Mouse (Mus musculus) frontal cortex, postnatal 36 days (tissue): ENCODE results near the gene Atp2b4.

Source experiments
- DNase-seq, 2 experiments: peaks; one replicate each; pipeline ENCODE4 v3.0.0; 2022; ENCODE audit warnings: low spot score in 2 of 2

Gene Atp2b4

DNA sequence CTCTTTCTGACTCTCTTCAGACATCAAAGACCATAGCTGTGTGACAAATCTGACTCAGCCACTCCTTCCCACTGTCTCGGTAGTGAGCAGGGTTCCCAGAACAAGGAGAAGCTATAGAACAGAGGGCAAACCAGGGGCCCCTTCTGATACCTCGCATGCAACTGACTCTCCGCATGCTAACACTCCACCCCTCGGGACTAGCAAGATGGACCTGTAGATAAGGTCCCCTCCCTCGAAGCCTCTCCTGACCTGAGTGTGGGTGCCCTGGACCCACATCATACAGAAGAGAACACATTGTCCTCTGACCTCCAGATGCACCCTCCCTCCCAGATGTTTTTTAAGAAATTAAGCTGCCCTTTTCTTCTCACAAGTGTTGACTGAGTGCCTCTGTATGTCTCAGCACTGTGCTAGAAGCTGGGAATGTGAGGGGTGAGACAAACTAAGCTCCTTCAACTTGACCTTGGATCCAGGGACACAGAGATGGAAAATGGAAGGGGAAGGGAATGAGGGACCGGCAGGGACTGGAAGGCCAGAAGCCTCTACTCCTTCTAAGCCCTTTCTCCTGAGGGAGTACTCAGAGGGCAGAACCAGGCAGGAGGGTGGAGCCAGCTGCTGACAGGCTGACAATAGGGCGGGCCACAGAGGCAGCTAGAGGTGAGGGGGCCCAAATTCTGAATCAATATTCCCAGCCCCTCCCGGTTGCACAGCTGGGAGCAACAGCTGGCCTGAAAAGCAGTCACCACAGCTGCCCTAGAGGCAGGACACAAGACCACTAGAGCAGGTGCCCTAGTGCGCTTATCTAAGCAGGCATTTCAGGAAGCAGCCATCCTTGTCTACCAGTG, 2.6 kb downstream of the Atp2b4 start:
- DNase-seq = no peak

DNA sequence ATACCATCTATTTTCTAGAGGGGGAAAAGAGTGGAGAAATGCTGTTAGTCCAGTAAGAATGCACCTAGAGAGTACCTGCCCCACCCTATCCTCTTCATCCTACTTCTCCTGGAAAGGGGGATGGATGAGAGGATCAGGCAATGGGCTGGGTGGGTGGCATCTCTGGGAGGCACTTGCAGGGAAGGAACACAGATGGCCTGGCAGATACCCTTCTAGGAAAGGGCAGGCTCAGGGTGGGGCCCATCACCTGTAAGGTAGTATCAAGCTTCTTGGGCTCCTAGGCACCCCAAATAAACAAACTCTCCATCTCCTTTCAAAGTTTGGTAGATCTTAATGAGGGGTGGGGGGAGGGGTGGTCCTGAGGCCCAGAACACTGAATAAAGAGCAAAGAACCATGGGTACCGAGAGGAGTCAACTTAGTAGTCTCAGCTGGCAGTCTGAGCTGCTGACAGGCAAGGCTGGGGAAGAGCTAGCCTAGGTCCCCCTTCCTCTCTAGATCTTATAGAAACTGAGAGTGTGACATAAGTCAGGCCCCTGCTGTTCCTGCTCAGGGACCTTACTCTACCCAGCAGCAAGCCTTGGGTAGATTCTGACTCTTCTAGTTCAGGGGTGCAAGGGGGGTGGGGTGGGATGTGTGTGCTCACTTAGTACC, 3.4 kb downstream of the Atp2b4 start:
- no peak for DNase-seq

DNA sequence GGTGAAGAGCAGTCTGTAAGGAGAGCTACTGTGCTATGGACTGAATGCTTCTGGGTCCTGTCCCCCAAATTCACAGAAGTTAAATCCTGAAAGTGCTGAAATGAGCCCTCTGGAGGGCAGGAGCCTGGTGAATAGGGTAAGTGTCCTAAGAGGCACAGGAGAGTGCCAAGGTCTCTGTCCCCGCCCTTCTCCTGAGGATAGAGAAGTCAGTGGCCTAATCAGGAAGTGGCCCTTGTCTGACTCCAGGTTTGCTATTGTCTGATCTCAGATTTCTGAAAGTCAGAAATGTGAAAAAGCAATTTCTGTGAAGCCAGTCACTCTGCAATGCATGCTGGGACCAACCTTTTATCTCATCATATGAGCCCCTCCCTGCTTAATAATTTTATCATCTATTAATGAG, 7.2 kb downstream of the Atp2b4 start:
- no peak for DNase-seq

DNA sequence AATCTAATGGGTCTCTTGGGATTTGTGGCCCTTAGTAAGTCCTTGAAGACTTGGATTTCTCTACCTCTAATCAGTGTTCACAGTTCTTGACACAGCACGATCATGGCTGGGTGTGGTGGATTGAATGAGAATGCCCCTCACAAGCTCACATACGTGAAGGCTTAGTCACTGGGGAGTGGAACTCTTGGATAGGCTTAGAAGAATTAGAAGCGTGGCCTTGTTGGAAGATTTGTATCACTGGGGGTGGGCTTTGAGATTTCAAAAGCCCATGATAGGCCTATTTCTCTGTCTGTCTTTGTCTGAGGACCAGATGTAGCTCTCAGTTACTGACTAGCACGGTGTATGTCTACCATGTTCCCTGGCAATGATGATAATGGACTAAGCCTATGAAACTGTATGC, 10.8 kb downstream of the Atp2b4 start:
- DNase-seq = no peak

GRCm38 (mm10) chr1:133788864-133789263, 12.0 kb downstream of the Atp2b4 start:
- DNase-seq = peak in 1 of 2 experiments; percentile 30

DNA sequence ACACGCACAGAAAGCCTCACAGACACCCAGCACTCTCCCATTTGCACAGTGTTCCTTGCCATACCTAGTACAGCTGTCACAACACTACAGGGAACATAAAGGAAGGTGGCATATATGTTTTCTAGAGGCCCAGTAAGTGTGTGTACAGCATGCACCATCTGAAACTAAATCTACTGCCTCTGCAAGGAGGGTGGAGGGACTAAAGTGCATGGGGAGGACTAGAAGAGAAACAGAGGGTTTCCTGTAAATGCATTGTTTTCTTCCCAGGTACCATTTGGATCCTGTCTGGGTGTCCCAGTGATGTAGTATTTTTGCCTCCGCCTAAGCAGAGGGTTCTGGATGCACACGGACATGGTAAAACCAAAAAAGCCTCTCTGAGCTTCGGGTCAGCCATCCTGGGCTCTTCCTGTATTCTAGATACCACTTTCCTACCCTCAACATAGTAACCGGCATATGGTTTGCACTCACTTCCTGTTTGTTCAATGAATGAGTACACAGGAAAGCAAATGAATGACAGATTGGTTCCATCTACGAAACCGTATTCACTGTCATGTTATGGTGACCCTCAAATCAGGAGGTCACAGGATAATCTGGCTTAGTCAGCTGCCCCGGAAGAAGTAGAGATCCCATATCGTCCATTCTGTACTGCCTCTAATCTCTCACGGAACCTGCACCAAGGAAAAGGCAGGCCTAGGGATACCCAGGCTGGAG, 13.2 kb downstream of the Atp2b4 start:
- no peak for DNase-seq

DNA sequence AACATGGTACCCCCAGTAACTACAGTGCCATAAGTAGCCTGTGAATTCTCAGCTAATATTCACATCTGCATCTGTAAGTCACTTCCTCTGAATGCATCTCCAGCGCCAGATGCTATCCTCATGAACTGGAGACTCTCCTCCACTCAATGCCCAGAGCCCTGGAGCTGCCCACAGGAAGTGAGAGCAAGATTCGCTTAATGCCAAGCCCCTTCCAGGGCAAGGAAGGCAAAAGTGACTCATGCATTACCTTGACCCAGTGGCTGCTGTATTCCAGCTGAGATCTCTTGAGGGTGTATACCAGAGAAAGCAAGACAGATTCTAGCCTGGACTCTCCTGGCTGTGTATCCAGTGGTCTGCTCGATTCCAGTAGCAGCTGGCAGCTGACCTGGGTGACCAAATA, 16.2 kb downstream of the Atp2b4 start:
- no peak for DNase-seq

- no peak for DNase-seq
These were observed 19.3 kb downstream of the Atp2b4 start for GRCm38 (mm10) chr1:133781531-133781930.

DNA sequence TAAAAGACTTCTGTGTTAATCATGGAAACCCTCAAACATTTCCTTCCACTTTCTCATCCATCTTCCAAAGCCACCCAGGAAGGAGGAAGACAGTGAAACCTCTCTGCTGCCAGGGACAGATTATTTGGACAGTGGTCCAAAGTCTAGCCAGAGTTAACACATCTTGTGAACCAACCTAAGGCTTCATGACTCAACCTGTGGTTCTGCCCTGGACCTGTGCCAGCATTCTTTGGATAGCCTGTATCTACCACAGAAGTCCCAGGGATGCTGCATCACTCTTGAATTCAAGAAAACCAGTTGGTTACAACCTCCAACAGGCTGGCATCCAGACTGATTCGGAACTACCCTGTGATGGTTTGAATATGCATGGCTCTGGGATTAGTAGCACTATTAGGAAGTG, 21.8 kb downstream of the Atp2b4 start:
- DNase-seq = no peak

- no peak for DNase-seq
These were observed 23.1 kb downstream of the Atp2b4 start for GRCm38 (mm10) chr1:133777651-133778231.

- no peak for DNase-seq
These were observed 28.3 kb downstream of the Atp2b4 start for GRCm38 (mm10) chr1:133772553-133772952.

- no peak for DNase-seq
These were observed 28.9 kb downstream of the Atp2b4 start for GRCm38 (mm10) chr1:133771831-133772399.

- no peak for DNase-seq
These were observed 32.8 kb downstream of the Atp2b4 start for GRCm38 (mm10) chr1:133767994-133768393.

DNA sequence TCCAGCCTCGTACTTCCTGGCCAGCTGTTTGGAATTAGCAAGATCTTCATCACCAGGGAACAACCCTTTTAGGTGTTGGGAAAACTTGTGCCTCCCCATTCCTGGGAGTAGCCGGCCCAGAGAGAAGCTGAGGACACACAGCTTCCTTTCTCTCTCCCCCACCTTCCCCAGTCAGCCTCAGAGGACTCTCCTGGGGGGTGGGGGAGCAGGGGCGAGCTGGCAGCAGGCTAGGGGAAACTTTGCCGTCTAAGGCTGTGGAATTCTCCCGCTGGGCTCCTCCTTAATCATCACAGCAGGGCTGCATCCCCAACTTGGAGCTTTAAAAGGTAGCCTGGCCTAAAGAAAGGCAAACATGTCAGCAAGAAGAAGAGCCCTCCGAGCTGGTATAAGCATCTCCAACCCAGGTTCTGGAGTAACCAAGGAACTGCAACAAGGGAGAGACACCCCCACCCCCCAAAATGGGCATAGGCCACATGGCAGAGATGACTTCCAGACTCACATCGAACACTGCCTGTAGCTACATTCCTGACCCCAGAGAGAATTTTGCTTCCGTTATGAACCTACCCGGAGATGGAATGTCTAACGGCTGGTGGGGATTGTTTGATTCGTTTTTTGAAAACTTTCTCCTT, 33.8 kb downstream of the Atp2b4 start:
- no peak for DNase-seq

- no peak for DNase-seq
These were observed 35.5 kb downstream of the Atp2b4 start for GRCm38 (mm10) chr1:133765376-133765775.

DNA sequence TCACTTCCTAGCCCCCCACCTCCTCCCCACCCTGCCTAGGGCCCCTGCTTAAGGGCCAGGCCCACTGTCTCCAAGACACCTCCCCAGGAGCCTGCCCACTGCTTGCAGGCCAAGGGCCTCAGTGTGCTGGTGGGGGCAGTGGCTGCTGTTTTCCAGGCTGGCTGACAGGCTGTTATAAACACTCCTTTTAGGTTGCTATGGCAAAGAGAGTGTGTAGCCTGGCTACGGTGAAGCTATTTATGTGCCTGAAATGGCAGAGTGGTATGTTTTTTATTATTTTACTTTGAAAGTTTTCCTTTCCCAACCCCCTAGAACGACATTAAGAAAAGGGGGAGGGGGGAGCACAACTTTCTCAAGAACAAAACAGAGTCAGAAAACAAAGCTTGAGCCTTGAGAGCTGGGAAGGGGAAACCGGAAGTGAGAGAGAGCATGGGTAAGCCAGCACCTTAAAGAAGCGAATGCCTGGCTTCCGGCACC, 37.9 kb downstream of the Atp2b4 start:
- DNase-seq = peak; percentile 20 to 49

DNA sequence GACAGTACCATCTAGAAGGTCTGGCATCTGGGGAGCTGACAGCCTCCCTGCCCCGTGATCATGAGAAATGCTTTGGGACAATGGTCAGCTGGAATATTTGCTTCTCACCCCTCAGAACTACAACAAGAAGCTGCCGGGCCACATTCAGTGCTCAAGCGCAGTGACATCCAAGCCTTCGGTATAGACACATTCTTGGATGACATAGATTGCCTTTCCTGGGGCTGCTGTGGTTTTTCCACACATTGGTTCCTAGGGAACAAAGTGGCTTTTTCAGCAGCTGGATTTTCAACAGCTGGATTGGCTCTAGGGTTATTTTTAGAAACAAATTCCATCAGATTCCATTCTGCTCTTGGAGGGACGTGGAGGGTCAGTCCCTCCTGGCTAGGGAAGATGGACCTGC, 39.6 kb downstream of the Atp2b4 start:
- DNase-seq = no peak

GRCm38 (mm10) chr1:133754317-133754868, 46.4 kb downstream of the Atp2b4 start:
- DNase-seq = no peak

- no peak for DNase-seq
These were observed 47.5 kb downstream of the Atp2b4 start for GRCm38 (mm10) chr1:133753325-133753724.

DNA sequence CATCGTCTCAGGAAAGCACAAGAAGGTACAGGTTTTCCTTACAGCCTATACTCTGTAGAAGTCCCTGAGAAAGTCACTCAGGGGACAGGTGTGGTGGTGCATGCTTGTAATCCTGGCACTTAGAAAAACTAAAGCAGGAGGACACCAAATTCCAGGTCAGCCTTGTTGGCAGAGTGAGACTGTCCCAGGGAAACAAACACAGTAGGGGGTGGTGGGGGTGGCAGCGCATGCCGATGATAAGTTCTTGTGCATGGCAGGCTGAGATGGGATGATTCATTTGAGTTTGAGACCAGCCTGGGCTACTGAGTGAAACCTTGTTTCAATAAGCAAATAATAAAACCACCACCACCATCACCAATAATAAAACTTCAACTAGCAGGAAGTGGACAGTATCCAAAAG, 49.2 kb downstream of the Atp2b4 start:
- no peak for DNase-seq

DNA sequence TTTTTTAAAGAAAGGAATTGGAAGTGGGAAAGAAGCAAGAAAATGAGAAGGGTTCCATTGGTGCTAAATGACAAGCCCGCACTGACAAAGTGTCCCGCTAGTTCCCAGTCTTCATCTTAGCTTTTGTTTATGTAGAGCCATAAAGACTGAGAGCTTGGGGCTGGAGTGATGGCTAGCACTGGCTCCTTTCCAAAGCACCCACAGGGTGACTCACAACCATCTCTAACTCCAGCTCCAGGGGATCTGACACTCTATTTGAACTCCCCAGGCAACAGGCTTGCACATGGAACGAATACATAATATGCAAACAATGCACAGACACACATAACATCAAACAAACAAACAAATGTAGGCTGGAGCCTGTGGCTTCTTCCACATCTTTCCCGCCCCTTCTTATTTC, 50.9 kb downstream of the Atp2b4 start:
- no peak for DNase-seq
